Mouse (Mus musculus) midbrain, embryonic 11.5 days (tissue): ENCODE measurements at regions not wholly inside any gene's neighbourhood (a gene's known extent, or its start where the extent isn't known, plus 50 kb on each side); places are given as distances from the start of the nearest gene placed in this dataset.

Experiments used
- ATAC-seq: fragments of 200-750 bp; cut with Nextera tagmentation; 2 replicates; pipeline ENCODE4 v1.8.0; 2017; ENCODE audit warnings: moderate TSS enrichment, moderate library complexity; ENCODE audit not compliant: low FRiP score
- DNase-seq: peaks from one replicate; pipeline ENCODE4 v3.0.0; 2015; ENCODE audit warnings: low spot score; ENCODE audit errors: missing footprints
- H3K27ac ChIP-seq: fragments of 300-500 bp; sonication (generic); 2 replicates; pipeline ENCODE4 v1.5.1; 2014; ENCODE audit warnings: low read depth, low read length
- H3K27me3 ChIP-seq: fragments of 300-500 bp; sonication (generic); 2 replicates; pipeline ENCODE4 v1.6.1; 2014; ENCODE audit warnings: mild to moderate bottlenecking, low read length, moderate library complexity, mixed read lengths; ENCODE audit not compliant: control insufficient read depth, insufficient read depth
- H3K36me3 ChIP-seq: fragments of 300-500 bp; sonication (generic); 2 replicates; pipeline ENCODE4 v1.6.1; 2014; ENCODE audit warnings: mild to moderate bottlenecking, low read length, moderate library complexity, mixed read lengths; ENCODE audit not compliant: control insufficient read depth, insufficient read depth
- H3K4me1 ChIP-seq: fragments of 300-500 bp; sonication (generic); 2 replicates; pipeline ENCODE4 v1.6.1; 2014; ENCODE audit warnings: low read length; ENCODE audit not compliant: control insufficient read depth, insufficient read depth
- H3K4me2 ChIP-seq: fragments of 300-500 bp; sonication (generic); 2 replicates; pipeline ENCODE4 v1.6.1; 2014; ENCODE audit warnings: mild to moderate bottlenecking, moderate library complexity
- H3K4me3 ChIP-seq: fragments of 300-500 bp; sonication (generic); 2 replicates; pipeline ENCODE4 v1.5.1; 2014; ENCODE audit warnings: low read depth, low read length
- H3K9ac ChIP-seq: fragments of 300-500 bp; sonication (generic); 2 replicates; pipeline ENCODE4 v1.6.1; 2014; ENCODE audit warnings: low read length
- H3K9me3 ChIP-seq: fragments of 300-500 bp; sonication (generic); 2 replicates; pipeline ENCODE4 v1.6.1; 2016; ENCODE audit warnings: low read length; ENCODE audit not compliant: control insufficient read depth
- WGBS: fragments of 180-500 bp; shearing (Covaris S2); extraction: QIAGEN DNeasy Blood & Tissue Kit; methylation state at CpG from one replicate; pipeline ENCODE4 v1.1.7; 2014; 5-methylcytosine and 5-hydroxymethylcytosine counted together

GRCm38 (mm10) chrX:147616374-147616773, 62.5 kb upstream of the Lrch2 start:
- no peak overlapping the region for H3K9ac ChIP-seq
- ATAC-seq (no peak), DNase-seq (no peak)
- H3K27ac ChIP-seq: no peak overlapping the region
- H3K4me2 ChIP-seq: no peak overlapping the region
- H3K27me3 ChIP-seq: no peaks in the 10 kb centered on the region
- H3K4me3 ChIP-seq: no peak overlapping the region
- no peaks in the 10 kb centered on the region for H3K9me3 ChIP-seq
- 70% methylated on average over 2 of the region's 2 CpGs for WGBS
- no peaks in the 10 kb centered on the region for H3K4me1 ChIP-seq
- no peaks in the 10 kb centered on the region for H3K36me3 ChIP-seq

- Histone ChIP-seq H3K4me3 (no peak overlapping the region), H3K4me2 (no peak overlapping the region), H3K27me3 (no peaks in the 10 kb centered on the region), H3K9me3 (no peaks in the 10 kb centered on the region), H3K36me3 (no peaks in the 10 kb centered on the region), H3K9ac (no peak overlapping the region), H3K4me1 (no peaks in the 10 kb centered on the region), H3K27ac (no peak overlapping the region)
- WGBS: 24% methylated on average over 3 of the region's 3 CpGs
- ATAC-seq: peak; percentile 73; the same call in 1 of the 2 replicates
- peak; percentile 94 for DNase-seq
These were observed 54.8 kb upstream of the Lrch2 start for GRCm38 (mm10) chrX:147608660-147609059.
